Mouse (Mus musculus) liver, embryonic 15.5 days (tissue): Measurements from ENCODE around the gene Smim6. TPM values are rescaled to one million over a fixed set of nuclear protein-coding genes. Genes with fewer than 3 reads are reported as not detected.

Source experiments
- ATAC-seq: fragments of 200-750 bp; cut with Nextera tagmentation; 2 replicates; pipeline ENCODE4 v1.8.0; 2017; ENCODE audit warnings: moderate number of reproducible peaks, mild to moderate bottlenecking, moderate library complexity; ENCODE audit not compliant: insufficient read depth
- H3K27ac ChIP-seq: fragments of 300-500 bp; sonication (generic); replicated peaks from 2 replicates; pipeline ENCODE4 v1.5.1; 2015; ENCODE audit warnings: mild to moderate bottlenecking, inconsistent platforms
- H3K27me3 ChIP-seq: fragments of 300-500 bp; sonication (generic); 2 replicates; pipeline ENCODE4 v1.6.1; 2015; ENCODE audit warnings: mild to moderate bottlenecking, inconsistent platforms
- H3K36me3 ChIP-seq: fragments of 300-500 bp; sonication (generic); replicated peaks from 2 replicates; pipeline ENCODE4 v1.6.1; 2015; ENCODE audit warnings: moderate library complexity, mild to moderate bottlenecking, inconsistent platforms
- H3K4me1 ChIP-seq: fragments of 300-500 bp; sonication (generic); replicated peaks from 2 replicates; pipeline ENCODE4 v1.6.1; 2015; ENCODE audit warnings: inconsistent platforms
- H3K4me2 ChIP-seq: fragments of 300-500 bp; sonication (generic); 2 replicates; pipeline ENCODE4 v1.6.1; 2015; ENCODE audit warnings: moderate library complexity, mild to moderate bottlenecking, inconsistent platforms
- H3K4me3 ChIP-seq: fragments of 300-500 bp; sonication (generic); replicated peaks from 2 replicates; pipeline ENCODE4 v1.5.1; 2015; ENCODE audit warnings: mild to moderate bottlenecking, inconsistent platforms
- H3K9ac ChIP-seq: fragments of 300-500 bp; sonication (generic); 2 replicates; pipeline ENCODE4 v1.6.1; 2015; ENCODE audit warnings: moderate library complexity, mild to moderate bottlenecking, inconsistent platforms
- H3K9me3 ChIP-seq: fragments of 300-500 bp; sonication (generic); replicated peaks from 2 replicates; pipeline ENCODE4 v1.6.1; 2016; ENCODE audit warnings: inconsistent platforms
- WGBS: fragments of 180-500 bp; shearing (Covaris S2); methylation state at CpG from one replicate; pipeline ENCODE4 v1.1.7; 2015; ENCODE audit warnings: mixed read lengths; ENCODE audit not compliant: insufficient replicate concordance; 5-methylcytosine and 5-hydroxymethylcytosine counted together
- polyA plus RNA-seq: library from polyadenylated mRNA; unstranded; fragments of >200 nt; fragmentation: Nextera tagmentation; extraction: Ambion mirVana; gene quantifications from 2 replicates; pipeline ENCODE4 v1.2.1, GENCODE M21; 2015

Smim6 gene
- polyA plus RNA-seq, 1 experiment from 2014 or later = 2.7 TPM

DNA sequence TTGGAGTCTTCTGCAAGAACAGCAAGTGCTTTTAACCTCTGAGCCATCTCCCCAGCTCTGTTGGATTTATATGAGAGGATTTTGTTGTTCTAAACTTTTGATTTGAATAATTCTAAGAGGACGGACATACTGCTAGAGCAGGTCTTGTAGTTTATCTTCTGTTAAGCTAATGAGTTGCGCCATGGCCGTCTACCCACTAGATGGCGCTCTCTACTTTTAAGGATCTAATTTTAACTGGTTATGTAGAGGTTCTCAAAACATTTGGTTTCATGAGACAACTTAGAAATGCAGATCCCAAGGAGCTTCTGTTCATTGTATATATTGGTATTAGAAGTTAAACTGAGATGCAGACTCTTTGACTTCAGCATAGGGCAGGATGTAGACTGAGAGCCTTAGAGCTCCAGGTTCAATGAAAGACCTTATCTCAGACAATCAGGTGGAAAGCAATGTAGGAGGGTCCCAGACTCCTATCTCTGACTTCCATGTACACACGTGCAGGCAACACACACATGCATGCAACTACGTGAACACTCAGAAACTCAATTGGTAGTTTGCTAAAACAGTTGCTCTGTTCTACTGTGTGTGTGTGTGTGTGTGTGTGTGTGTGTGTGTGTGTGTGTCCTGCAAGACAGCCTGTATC is 28.0 kb downstream of the Smim6 start:
- peaks cover 6% of the 10 kb centered on the region for H3K4me1 ChIP-seq
- no peaks in the 10 kb centered on the region for H3K9me3 ChIP-seq
- H3K36me3 ChIP-seq = peaks cover 70% of the 10 kb centered on the region
- H3K9ac ChIP-seq = no peak overlapping the region
- 0 out of 2 replicates have a peak overlapping the region, but pooled peaks have one; percentile 19 for H3K27ac ChIP-seq
- ATAC-seq = peak; percentile 22; the same call in 1 of the 2 replicates
- no peak overlapping the region for H3K4me3 ChIP-seq
- no peak overlapping the region for H3K4me2 ChIP-seq
- WGBS = 14% methylated on average over 6 of the region's 6 CpGs
- H3K27me3 ChIP-seq = no peaks in the 10 kb centered on the region

DNA sequence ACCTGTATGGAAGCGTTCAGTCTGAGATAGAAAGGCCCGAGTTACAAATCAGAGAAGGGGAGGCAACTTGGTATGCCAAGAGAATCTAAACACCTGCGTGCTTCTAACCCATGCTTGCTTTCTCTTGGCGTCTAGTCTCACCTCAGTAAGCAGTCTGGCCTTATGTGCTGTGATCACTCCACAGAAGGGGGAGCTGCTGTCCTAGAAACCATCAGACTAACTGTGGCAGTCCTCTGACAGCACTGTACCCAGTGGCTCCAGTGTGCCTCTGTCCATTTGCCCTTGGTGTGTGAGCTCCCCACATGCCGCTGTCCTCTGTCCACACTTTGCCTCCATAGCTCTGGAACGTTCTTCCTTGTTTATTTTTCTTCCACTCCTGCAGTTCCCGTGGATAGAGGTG is 30.2 kb downstream of the Smim6 start:
- Histone ChIP-seq H3K27ac (no peak overlapping the region), H3K9me3 (no peaks in the 10 kb centered on the region), H3K4me2 (no peak overlapping the region), H3K4me3 (no peak overlapping the region), H3K36me3 (peaks cover 69% of the 10 kb centered on the region), H3K4me1 (peaks cover 3% of the 10 kb centered on the region; the same call in 1 of the 2 replicates), H3K9ac (no peak overlapping the region), H3K27me3 (no peaks in the 10 kb centered on the region)
- no peak for ATAC-seq
- WGBS = 83% methylated on average over 7 of the region's 7 CpGs

DNA sequence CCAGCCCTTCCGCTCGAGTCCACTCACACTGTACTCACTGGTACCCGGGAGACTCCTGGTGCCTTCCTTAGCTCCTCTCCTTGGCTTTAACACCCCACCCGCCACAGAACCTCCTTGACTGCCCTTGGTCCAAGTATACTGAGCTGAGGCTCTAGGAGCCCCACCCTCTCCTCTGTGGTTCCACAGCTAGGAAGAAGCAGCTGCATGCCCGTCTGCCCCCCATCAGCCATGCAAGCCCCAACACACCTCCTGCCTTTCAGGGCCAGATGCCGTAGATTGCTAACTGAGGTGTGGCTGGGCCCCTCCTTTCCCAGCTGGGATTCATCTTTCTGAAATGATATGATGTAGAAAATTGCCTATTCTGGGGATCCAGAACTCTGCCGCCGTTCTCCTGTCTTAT is 33.4 kb downstream of the Smim6 start:
- Histone ChIP-seq H3K4me1 (no peaks in the 10 kb centered on the region), H3K9ac (no peak overlapping the region), H3K36me3 (peaks cover 58% of the 10 kb centered on the region), H3K9me3 (no peaks in the 10 kb centered on the region), H3K27ac (no peak overlapping the region), H3K4me3 (no peak overlapping the region), H3K27me3 (no peaks in the 10 kb centered on the region), H3K4me2 (no peak overlapping the region)
- no peak for ATAC-seq
- WGBS = 82% methylated on average over 8 of the region's 8 CpGs

DNA sequence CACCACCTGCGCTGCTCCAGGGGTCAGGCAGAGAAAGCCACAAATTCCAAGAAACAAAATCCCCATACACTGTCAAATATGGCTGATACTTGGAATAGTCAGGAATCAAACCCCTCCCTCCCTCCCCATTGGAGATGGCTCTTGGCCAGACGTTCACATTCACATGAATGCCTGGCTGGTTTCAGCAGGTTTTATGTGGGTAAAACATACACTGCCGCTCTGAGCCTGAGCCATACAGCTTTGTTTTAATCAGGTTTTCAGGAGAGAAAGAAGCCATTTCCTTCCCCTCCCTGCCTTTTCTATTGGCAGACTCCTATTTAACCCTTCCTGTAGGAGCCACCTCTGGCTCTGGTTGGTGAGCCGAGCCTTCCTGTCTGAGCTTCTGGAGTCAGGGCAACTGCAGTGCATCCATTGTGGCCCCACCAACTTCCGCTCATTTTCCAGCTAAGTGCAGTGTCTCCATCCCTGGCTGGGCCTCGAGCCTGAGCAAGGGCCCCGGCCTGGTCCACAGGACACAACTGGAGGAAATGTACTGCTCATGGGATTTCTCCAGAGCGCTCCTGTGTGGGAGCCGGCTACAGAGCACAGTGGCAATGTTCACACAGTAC is 34.5 kb downstream of the Smim6 start:
- H3K4me1 ChIP-seq = no peaks in the 10 kb centered on the region
- no peak overlapping the region for H3K4me2 ChIP-seq
- 84% methylated on average over 9 of the region's 9 CpGs for WGBS
- H3K27ac ChIP-seq = no peak overlapping the region
- peaks cover 57% of the 10 kb centered on the region for H3K36me3 ChIP-seq
- H3K27me3 ChIP-seq = no peaks in the 10 kb centered on the region
- no peak overlapping the region for H3K4me3 ChIP-seq
- H3K9ac ChIP-seq = no peak overlapping the region
- H3K9me3 ChIP-seq = no peaks in the 10 kb centered on the region
- ATAC-seq = no peak

DNA sequence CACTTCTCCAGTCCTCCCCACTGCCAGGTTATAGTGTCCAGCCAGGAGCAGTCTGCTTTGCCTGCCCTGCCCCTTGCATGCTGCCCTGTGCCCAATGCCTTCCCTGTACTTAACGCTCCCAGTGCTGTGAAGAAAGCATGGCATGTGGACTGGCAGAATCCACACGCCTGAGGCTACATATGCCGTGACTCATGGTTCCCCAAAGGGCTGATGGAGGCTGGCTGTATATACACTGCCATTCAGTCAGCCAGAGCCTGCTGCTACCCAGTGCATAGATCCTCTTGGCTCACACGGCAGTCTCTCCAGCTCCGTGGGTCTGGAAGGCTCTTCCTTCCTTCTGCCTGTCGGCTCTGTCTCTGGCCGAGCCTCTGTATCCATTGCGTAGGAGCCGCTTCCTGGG is 36.5 kb downstream of the Smim6 start:
- WGBS = 89% methylated on average over 9 of the region's 9 CpGs
- Histone ChIP-seq H3K9me3 (no peaks in the 10 kb centered on the region), H3K27ac (no peak overlapping the region), H3K4me2 (no peak overlapping the region), H3K27me3 (no peaks in the 10 kb centered on the region), H3K36me3 (peaks cover 59% of the 10 kb centered on the region), H3K9ac (no peak overlapping the region), H3K4me3 (no peak overlapping the region), H3K4me1 (no peaks in the 10 kb centered on the region)
- ATAC-seq = no peak

DNA sequence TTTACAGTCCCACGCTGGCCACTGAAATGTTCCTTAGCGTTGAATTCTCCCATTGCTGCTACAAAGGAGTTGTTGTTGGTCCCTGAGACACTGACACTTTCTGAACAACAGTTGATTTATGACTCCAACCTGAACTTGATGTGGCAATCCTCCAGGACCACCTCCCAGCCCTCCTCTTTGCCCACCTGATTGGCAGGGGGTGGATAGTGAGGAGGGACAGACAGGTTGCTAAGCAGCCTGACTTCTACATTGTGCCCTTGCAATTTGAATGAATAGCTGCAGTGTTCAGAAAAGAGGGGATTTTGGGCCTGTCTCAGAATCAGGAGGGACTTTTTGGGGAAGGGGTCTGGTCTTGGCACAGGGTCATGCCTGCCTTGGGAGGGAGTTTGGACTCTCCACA is 38.9 kb downstream of the Smim6 start:
- Histone ChIP-seq H3K27ac (no peak overlapping the region), H3K9me3 (no peaks in the 10 kb centered on the region), H3K36me3 (peaks cover 73% of the 10 kb centered on the region), H3K9ac (no peak overlapping the region), H3K4me3 (no peak overlapping the region), H3K4me1 (peaks cover 7% of the 10 kb centered on the region; the same call in 1 of the 2 replicates), H3K27me3 (no peaks in the 10 kb centered on the region), H3K4me2 (no peak overlapping the region)
- WGBS = 88% methylated on average over 2 of the region's 2 CpGs
- no peak for ATAC-seq

DNA sequence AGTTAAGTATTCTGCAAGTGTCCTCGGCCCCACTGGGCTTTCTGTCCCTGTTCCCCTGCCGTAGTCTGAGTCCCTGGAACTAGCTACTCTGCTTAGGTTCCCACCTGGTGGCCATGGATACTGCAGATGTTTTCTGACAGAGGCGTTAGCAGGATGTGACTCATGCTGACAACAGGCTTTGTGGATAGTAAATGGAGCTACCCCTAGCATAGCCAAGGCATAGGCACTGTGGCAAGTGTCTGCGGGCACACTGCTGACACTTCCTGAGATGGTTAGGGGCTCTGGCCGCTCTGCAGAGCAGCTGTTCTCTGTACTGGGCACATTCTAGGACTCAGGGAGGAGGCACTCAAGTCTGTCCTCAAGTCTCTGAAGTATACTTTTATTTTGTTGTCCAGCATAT is 42.9 kb downstream of the Smim6 start:
- no peak overlapping the region for H3K9ac ChIP-seq
- H3K9me3 ChIP-seq = no peaks in the 10 kb centered on the region
- peaks cover 7% of the 10 kb centered on the region; the same call in 1 of the 2 replicates for H3K4me1 ChIP-seq
- no peak overlapping the region for H3K27ac ChIP-seq
- H3K4me2 ChIP-seq = no peak overlapping the region
- no peaks in the 10 kb centered on the region for H3K27me3 ChIP-seq
- 74% methylated on average over 5 of the region's 5 CpGs for WGBS
- H3K4me3 ChIP-seq = no peak overlapping the region
- ATAC-seq = no peak
- peaks cover 62% of the 10 kb centered on the region for H3K36me3 ChIP-seq

DNA sequence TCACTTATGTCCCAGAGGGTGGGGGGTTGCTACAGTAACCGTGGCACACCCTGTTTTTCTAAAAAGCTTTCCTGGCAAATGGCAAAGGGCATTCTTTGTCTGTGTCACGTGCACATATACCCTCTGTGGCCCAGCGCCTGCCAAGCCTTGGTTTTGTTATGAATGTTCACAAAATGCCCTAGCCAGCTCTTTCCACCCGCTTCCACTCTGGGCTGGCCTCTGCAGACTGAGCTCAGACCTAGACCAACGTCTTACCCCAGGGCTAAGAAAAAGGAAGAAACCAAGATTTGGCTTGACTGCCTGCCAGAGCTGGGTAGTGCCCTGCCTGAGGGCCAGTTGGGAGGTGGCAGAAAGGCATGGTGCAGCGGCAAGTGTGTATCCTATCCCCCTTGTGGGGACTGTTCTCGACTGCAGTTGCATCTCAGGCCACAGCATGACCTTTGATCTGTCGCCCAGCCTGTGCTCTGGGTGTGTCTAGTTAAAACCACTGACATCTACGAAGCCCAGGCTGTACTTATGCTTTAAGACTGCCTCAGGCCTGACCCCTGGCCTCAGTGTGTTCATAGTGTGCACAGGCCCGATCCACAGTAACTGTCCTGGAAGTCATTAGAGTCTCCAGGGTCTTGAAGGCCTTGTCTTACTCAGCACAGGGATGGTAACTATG is 43.5 kb downstream of the Smim6 start:
- Histone ChIP-seq H3K4me2 (no peak overlapping the region), H3K9ac (no peak overlapping the region), H3K27ac (no peak overlapping the region), H3K4me3 (no peak overlapping the region), H3K36me3 (peaks cover 68% of the 10 kb centered on the region), H3K27me3 (no peaks in the 10 kb centered on the region), H3K9me3 (no peaks in the 10 kb centered on the region), H3K4me1 (peaks cover 7% of the 10 kb centered on the region; the same call in 1 of the 2 replicates)
- 69% methylated on average over 10 of the region's 10 CpGs for WGBS
- no peak for ATAC-seq

DNA sequence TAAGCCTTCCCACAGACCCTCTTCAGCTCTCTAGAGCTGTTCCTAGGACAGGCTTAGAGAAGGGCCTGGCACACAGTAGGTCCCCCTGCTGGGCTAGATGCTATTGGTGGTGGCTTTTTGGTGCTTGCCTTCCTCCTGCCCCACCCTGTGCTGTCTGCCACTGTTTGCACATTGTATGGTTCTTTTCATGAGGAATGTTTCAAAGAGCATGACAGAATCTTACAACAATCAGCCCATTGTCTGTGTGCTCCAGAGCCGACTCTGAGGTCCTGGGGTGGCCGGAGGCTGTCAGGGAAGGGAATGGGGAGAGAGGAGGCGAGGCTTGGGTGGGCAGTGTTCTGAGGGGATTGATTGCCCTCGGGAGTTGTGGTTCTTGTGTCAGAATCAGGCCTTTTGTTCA is 44.6 kb downstream of the Smim6 start:
- H3K27ac ChIP-seq = no peak overlapping the region
- no peak overlapping the region for H3K9ac ChIP-seq
- H3K4me2 ChIP-seq = no peak overlapping the region
- H3K27me3 ChIP-seq = no peaks in the 10 kb centered on the region
- 78% methylated on average over 4 of the region's 4 CpGs for WGBS
- H3K36me3 ChIP-seq = peaks cover 70% of the 10 kb centered on the region
- ATAC-seq = no peak
- no peaks in the 10 kb centered on the region for H3K9me3 ChIP-seq
- no peak overlapping the region for H3K4me3 ChIP-seq
- peaks cover 7% of the 10 kb centered on the region; the same call in 1 of the 2 replicates for H3K4me1 ChIP-seq

DNA sequence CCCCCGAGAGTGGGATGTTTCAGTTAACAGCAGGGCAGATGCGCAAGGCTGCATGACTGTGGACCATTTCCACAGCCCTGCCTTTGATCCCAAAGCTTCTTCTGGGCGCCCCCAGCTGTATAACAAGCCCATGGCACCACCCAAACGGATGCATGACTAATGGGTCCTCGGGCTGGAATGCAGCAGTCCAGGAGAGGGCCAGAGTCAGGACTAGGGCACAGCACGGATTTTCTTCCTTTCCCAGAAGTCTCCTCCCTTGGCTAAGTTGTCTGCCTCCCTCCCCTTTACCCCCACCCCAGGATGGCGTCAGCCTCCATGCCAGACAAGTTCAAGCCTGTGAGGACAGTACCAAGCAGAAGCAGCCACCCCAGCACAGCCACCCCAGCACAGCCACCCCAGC is 46.2 kb downstream of the Smim6 start:
- H3K36me3 ChIP-seq = peaks cover 71% of the 10 kb centered on the region
- H3K4me3 ChIP-seq = no peak overlapping the region

DNA sequence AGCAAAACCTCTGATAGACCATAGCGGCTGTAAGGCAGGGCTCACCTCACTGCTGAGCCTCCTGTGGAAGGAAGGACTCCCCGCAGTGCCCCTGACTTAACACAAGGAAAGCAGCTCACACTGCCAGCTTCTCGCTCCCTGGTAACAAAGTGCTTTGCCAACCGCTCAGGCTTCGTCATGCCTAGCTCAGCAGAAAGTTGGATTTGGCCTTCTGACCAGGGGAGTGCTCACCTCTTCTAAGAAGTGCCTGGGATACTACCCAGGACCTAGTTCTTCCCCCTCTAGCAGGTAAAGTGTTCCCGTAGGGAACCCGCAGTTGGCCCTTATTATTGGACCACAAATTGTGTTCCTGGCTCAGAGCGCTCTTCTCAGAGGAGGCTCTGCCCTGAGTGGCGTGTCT is 47.2 kb downstream of the Smim6 start:
- 93% methylated on average over 9 of the region's 9 CpGs for WGBS
- Histone ChIP-seq H3K4me1 (peaks cover 12% of the 10 kb centered on the region), H3K27me3 (no peaks in the 10 kb centered on the region), H3K4me3 (no peak overlapping the region), H3K4me2 (no peak overlapping the region), H3K9ac (no peak overlapping the region), H3K27ac (no peak overlapping the region), H3K9me3 (no peaks in the 10 kb centered on the region), H3K36me3 (peaks cover 70% of the 10 kb centered on the region)
- ATAC-seq = no peak

More for the DNA sequence above, 46.2 kb downstream of the Smim6 start:
- Histone ChIP-seq H3K27ac (no peak overlapping the region), H3K27me3 (no peaks in the 10 kb centered on the region), H3K9me3 (no peaks in the 10 kb centered on the region), H3K9ac (no peak overlapping the region), H3K4me2 (no peak overlapping the region), H3K4me1 (peaks cover 7% of the 10 kb centered on the region; the same call in 1 of the 2 replicates)
- ATAC-seq = no peak
- WGBS = 80% methylated on average over 7 of the region's 7 CpGs
